Comparison of ENCODE assay signal across 14 mouse cellular contexts in the genomic region with DNA sequence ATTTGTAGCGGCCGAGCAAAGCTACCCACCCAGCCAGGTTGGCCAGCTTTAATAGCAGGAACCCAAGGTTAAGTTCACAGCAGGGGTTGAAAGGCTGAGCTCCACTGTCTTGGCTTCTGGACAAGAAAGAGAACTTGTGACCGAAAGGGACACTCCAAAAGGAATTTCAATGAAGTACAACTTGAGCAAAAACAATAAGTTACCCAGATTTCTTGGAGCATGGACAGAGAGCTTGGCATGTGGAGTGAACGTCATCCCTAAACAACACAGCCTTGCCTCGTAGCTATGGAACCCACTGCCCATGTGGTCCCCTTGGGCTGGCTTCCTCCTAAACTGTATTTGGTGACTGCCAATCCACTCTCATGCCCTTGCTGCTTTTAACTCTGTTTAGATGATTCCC.
A peak's percentile ranks its signal among the peaks of the same experiment; 100 is the strongest.
DNase-seq lines count a peak whose midpoint lies in the region; ATAC-seq and TF ChIP-seq lines count a peak whose summit lies in the region.
"Had no signal": no experiment of that assay in that cellular context is flagged by ENCODE, and none has a peak within 500 bp of the region (broad histone marks: within the 10 kb centered on the region; RNA-seq: fewer than 3 reads in every experiment).

No protein-coding gene starts in this region.

- no peaks in the 10 kb centered on the region for H3K27me3 ChIP-seq in midbrain, embryonic 16.5 days (ENCODE audit: control insufficient read depth, insufficient read depth, low read depth, low read length)
- H3K27me3 ChIP-seq in midbrain, embryonic 13.5 days, result no peaks in the 10 kb centered on the region
- H3K27me3 ChIP-seq: heart, embryonic 13.5 days; limb, embryonic 13.5 days had no signal

- H3K9ac ChIP-seq in midbrain, embryonic 16.5 days (ENCODE audit: low read depth, low read length), result no peak overlapping the region
- no peak overlapping the region for H3K9ac ChIP-seq in midbrain, embryonic 13.5 days (replicated peaks)
- H3K9ac ChIP-seq: heart, embryonic 13.5 days; limb, embryonic 13.5 days; liver, postnatal 0 days had no signal

- H3K36me3 ChIP-seq in midbrain, embryonic 16.5 days (ENCODE audit: control insufficient read depth, insufficient read depth, low read length), result no peaks in the 10 kb centered on the region
- no peaks in the 10 kb centered on the region for H3K36me3 ChIP-seq in midbrain, embryonic 13.5 days
- H3K36me3 ChIP-seq: heart, embryonic 13.5 days; limb, embryonic 13.5 days had no signal

- no peaks in the 10 kb centered on the region for H3K9me3 ChIP-seq in midbrain, embryonic 16.5 days (replicated peaks; ENCODE audit: control insufficient read depth, low read length, poor library complexity, severe bottlenecking)
- no peaks in the 10 kb centered on the region for H3K9me3 ChIP-seq in midbrain, embryonic 13.5 days
- H3K9me3 ChIP-seq: heart, embryonic 13.5 days; limb, embryonic 13.5 days had no signal

- no peak overlapping the region for H3K4me3 ChIP-seq in midbrain, embryonic 16.5 days (ENCODE audit: low read depth, low read length)
- no peak overlapping the region for H3K4me3 ChIP-seq in midbrain, embryonic 13.5 days (replicated peaks)
- no peak overlapping the region for H3K4me3 ChIP-seq in left cerebral cortex, adult 2 months
- H3K4me3 ChIP-seq: heart, embryonic 13.5 days; limb, embryonic 13.5 days; myocyte had no signal

- intact Hi-C loops in left cerebral cortex, adult 2 months (cut with DNase I), result no loop called here

- ATAC-seq in midbrain, embryonic 16.5 days, result peak; percentile 76; the same call in 1 of the 2 replicates
- ATAC-seq in midbrain, embryonic 13.5 days, result no peak
- ATAC-seq: liver, postnatal 0 days had no signal

- no peak overlapping the region for H3K27ac ChIP-seq in midbrain, embryonic 16.5 days (ENCODE audit: low read length)
- H3K27ac ChIP-seq in midbrain, embryonic 13.5 days, result no peak overlapping the region
- H3K27ac ChIP-seq in left cerebral cortex, adult 2 months, result peak overlapping the region; percentile 61; the same call in 1 of the 2 replicates
- H3K27ac ChIP-seq: heart, embryonic 13.5 days; limb, embryonic 13.5 days had no signal

- no peak for TF ChIP-seq CTCF in left cerebral cortex, adult 2 months (IDR thresholded peaks at IDR 0.05)

- peak; percentile 18 for DNase-seq in cerebellum, adult 11-12 months
- no peak for DNase-seq in cerebellum, postnatal 25 days
- peak; percentile 33 for DNase-seq in kidney, adult 11 months
- DNase-seq in kidney, postnatal 10 days, result no peak
- DNase-seq in left cerebral cortex, adult 2 months (ENCODE audit: extremely low spot score in 1 of 2, low spot score in 2 of 2), result no peak
- DNase-seq in gastrocnemius, postnatal 25 days, result no peak
- DNase-seq: adrenal gland, adult 8-10 months; gastrocnemius, postnatal 10 days; liver, postnatal 0 days had no signal

- WGBS in midbrain, embryonic 16.5 days, result 68% methylated on average over 5 of the region's 5 CpGs
- WGBS in midbrain, embryonic 13.5 days, result 75% methylated on average over 5 of the region's 5 CpGs

- H3K4me1 ChIP-seq in midbrain, embryonic 16.5 days (ENCODE audit: control insufficient read depth, insufficient read depth, low read length), result no peaks in the 10 kb centered on the region
- H3K4me1 ChIP-seq in midbrain, embryonic 13.5 days (replicated peaks), result no peaks in the 10 kb centered on the region
- H3K4me1 ChIP-seq: heart, embryonic 13.5 days; limb, embryonic 13.5 days had no signal

- H3K4me2 ChIP-seq in midbrain, embryonic 16.5 days (ENCODE audit: low read length), result no peak overlapping the region
- no peak overlapping the region for H3K4me2 ChIP-seq in midbrain, embryonic 13.5 days (replicated peaks)
- H3K4me2 ChIP-seq: heart, embryonic 13.5 days; limb, embryonic 13.5 days had no signal

Comparison
In these comparisons a context has a peak if more than half of its experiments do, and no peak if none do; other contexts are left out.
1. DNase-seq: peak in cerebellum, adult 11-12 months (single experiment) and kidney, adult 11 months (single experiment); none in cerebellum, postnatal 25 days (0 of 2), kidney, postnatal 10 days (single experiment), left cerebral cortex, adult 2 months (0 of 2) and gastrocnemius, postnatal 25 days (single experiment).